Mouse (Mus musculus) adrenal gland, adult (tissue): ENCODE measurements around the gene Pigm.

ENCODE experiments used
- DNase-seq, 2 experiments: peaks; one replicate each; pipeline ENCODE4 v3.0.0; 2022 to 2023; ENCODE audit warnings: low spot score in 1 of 2; ENCODE audit not compliant: inconsistent age in 2 of 2

Gene Pigm

DNA sequence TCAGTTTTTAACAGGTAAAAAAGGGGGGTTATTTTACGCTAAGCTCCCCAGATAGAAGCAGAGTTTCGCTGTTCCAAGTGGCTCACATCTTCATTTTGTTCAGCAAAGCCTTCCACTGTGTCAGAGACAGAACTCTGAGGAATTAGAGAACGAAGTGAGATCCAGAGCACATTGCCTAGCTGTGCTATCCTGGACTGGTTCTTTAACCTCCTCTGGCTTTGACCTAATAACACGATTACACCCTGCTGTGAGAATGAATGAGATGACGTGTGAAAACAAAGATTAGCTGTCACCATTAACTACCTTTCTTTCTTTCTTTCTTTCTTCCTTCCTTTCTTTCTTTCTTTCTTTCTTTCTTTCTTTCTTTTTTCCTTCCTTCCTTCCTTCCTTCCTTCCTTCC, 33.1 kb downstream of the Pigm start:
- no peak for DNase-seq

DNA sequence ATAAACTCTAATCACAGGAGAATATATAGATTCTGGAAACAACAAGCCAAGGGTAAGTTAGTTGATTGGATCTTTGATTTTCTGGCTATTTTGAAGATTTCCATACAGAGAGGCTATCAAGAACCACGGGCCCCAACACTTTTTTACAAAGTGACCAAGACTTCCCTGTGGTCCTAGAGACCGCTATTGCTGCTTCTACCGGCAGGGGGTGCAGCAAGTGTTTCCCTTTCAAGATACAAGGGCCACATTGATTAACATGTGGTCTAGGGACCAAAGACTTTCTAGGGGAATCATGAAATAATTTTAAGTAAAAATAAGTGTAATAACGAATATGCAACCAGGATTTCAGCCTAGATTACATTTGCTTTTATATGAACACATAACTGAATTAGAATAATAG, 34.5 kb downstream of the Pigm start:
- peak; percentile 36 to 81 for DNase-seq

- DNase-seq = peak; percentile 54 to 88
Measured at GRCm38 (mm10) chr1:172412204-172412603, 35.9 kb downstream of the Pigm start.

GRCm38 (mm10) chr1:172413491-172414230, 37.3 kb downstream of the Pigm start:
- DNase-seq = no peak

- DNase-seq = no peak
Measured at GRCm38 (mm10) chr1:172414231-172414585, 37.9 kb downstream of the Pigm start.

DNA sequence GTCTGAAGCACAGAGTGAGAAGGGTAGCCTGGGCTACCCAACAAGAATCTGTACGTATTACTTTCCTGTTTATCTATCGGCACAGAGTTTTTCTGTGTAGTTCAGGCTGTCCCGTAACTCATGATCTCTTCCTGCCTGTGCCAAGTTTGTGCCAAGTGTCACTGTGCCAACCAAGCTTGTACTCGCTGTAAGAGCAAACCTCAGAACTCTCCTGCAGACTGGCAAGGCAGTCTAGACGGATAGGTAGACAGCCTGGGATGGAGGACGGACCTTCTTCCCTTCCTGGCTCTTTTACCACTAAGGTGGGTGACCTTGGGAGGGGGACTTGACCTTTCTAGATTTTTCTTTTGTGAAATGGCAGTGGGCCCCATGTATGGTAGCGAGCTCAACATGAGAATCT, 38.7 kb downstream of the Pigm start:
- no peak for DNase-seq

GRCm38 (mm10) chr1:172418173-172418572, 41.8 kb downstream of the Pigm start:
- no peak for DNase-seq

GRCm38 (mm10) chr1:172418642-172419041, 42.3 kb downstream of the Pigm start:
- no peak for DNase-seq

DNA sequence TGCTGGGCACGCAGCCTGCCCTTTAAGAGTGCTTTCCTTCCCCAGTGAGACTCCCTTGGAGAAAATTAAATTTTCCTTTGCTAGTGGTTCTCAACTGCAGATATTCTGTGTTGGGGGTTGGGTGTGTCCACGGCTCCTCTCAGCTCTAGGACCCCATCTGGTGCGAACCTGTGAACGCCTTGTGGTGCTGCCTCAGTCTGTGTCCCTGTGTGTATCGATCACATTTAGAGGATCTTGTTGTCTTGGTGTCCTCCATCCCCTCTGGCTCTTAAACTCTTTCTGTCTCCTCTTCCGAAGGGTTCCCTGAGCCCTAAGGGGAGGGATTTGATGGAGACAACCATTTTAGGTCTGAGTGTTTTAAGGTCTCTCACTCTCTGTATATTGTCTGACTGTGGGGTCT, 43.8 kb downstream of the Pigm start:
- no peak for DNase-seq

GRCm38 (mm10) chr1:172423393-172423792, 47.0 kb downstream of the Pigm start:
- no peak for DNase-seq

DNA sequence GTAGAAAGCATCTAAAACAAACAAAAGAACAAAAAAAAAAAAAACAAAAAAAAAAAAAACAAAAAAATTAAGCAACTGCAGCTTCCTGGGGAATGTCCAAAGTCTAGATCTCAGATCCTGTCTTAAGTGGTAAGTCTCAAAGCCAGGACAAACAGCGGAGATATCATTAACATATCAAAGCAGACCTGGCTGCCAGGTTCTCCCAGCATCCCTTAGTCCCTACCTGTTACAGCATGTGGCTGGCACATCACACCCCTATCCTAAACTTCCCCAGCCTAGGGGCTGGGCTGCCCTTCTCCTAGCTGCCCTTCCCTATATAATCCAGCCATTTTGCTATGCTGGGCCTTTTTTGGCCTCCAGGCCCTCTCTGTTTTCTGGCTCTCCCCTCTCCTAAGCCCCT, 50.1 kb downstream of the Pigm start:
- no peak for DNase-seq

DNA sequence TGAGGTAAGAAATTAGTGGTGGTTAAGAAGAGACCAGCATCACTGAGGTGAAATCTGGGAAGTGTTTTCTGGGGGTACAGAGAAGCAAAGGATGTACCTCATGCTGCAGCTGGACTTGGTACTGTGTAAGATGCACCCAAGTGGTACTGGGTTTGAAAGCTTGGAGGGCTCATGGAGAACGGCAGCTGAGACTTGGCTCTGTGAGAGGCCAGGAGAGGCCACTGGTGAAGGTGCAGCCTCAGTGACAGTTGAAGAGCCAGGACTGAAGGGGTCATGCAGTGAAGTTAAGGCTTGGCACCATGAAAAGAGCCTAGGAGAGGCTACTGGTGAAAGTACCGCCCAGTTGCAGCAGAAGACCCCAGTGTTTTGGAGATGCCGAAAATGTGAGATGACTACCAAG, 51.5 kb downstream of the Pigm start:
- no peak for DNase-seq

DNA sequence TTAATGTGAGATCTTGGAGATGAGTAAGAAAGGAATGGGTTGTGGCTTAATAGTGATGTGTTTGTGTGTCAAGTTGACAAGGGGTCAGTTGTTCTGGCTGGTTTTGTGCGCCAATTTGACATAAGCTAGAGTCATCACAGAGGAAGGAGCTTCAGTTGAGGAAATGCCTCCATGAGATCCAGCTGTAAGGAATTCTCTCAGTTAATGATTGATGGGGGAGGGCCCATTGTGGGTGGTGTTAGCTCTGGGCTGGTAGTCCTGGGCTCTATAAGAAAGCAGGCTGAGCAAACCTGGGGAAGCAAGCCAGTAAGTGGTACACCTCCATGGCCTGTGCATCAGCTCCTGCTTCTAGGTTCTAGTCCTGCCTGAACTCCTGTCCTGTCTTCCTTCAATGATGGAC, 52.3 kb downstream of the Pigm start:
- DNase-seq = no peak

GRCm38 (mm10) chr1:172430731-172431220, 54.4 kb downstream of the Pigm start:
- DNase-seq = no peak

DNA sequence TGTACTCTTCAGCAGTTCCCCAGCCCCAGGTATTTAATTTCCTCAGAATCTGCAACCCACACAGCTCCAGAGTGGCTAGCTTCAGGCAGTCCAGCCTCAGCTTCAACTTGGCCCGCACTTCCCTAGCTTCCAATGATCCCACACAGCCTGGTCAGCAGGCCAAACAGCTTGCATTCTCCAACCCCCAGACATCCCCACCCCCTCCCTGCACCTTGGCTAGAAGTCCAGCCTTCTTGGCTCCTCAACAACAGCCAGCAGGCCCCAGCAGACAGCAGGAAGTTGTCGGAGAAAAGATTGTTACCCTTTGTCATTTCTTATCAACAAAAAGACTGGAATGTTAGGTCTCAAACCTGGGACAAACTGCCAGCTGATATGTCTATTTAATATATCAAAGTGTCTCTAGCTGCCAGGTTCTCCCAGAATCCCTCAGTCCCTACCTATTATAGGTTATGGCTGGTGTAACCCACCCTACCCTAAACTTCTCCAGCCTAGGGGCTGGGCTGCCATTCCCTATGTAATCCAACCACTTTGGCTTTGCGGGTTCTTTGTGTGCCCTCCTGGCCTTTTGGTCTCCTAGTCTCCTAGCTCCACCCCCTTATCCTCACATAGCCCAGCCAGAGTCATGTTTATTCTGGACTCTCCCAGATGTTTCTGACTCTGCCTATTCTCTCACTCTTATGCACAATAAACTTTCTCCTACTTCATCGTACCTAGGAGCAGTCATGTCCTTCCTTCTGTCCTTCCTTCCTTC, 55.7 kb downstream of the Pigm start:
- peak in 1 of 2 experiments; percentile 49 for DNase-seq

DNA sequence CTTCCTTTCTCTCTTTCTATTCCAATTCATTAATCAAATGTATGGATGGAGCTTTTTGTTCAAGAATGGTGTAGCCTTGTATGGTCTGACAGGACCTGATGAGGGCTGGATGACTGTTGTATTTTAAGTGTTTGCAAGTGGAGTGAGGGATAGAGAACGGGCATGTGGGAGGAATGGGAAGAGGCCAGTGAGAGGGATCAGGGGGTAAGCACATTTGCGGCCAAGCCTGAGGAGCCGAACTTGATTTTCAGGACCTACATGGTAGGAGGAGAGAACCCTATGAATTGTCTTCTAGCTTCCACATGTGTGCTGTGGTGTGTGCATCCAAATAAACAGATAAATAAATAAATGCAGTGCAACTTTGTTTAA, 56.2 kb downstream of the Pigm start:
- no peak for DNase-seq

DNA sequence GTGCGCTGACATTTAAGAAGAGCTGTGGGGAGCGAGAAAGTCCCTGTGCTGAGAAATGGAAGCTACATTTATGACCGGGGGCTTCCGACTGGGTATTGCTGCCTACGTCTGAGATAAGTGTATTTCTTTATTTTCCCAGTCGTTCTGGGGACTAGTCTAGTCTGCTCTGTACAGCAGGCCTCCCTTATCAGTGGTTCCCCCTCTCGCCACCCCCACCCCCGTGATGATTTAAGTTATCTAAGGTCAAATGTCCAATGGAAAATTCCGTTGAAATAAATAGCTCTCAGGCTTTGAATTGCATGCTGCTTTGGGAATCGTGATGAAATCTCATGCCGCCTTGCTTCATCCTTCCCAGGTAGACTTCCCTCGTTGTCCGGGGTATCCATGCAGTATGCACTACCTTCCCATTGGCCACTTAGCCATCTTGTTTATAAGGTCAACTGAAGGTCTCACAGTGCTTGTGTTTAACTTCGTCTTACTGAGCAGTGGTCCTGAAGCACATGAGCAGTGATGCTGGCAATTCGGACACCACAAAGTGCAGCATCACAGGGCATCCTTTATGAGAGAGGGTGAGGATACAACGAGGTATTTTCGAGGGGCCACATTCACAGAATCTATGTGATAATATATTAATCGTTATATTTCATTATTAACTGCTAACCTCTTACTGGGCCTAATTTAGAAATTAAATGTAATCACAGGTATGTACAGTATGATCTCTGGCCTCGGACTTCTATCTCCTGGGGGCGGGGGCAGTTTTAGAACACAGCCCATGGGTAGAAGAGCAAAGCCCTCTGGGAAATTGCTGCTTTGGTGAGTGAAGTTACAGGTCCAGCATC, 56.9 kb downstream of the Pigm start:
- no peak for DNase-seq
